ENCODE assay signal across 12 mouse cellular contexts in genomic region chr2:45776485-45777135, GRCm38 (mm10).
DNase-seq lines count a peak whose midpoint lies in the region; ATAC-seq and TF ChIP-seq lines count a peak whose summit lies in the region.
"Had no signal": no experiment of that assay in that cellular context is flagged by ENCODE, and none has a peak within 500 bp of the region (broad histone marks: within the 10 kb centered on the region; RNA-seq: fewer than 3 reads in every experiment).

No protein-coding gene starts in this region.

- H3K27ac ChIP-seq in heart, embryonic 10.5 days: no peak overlapping the region
- peak overlapping the region; percentile 72 for H3K27ac ChIP-seq in gastrocnemius, adult 2 months
- no peak overlapping the region for H3K27ac ChIP-seq in limb, embryonic 14.5 days (replicated peaks; ENCODE audit: low read depth, low read length)
- H3K27ac ChIP-seq: liver, embryonic 15.5 days; stomach, embryonic 15.5 days had no signal

- intact Hi-C loops in gastrocnemius, adult 2 months (cut with DNase I): no loop called here

- ATAC-seq in limb, embryonic 14.5 days (ENCODE audit: low FRiP score, low read depth): no peak
- ATAC-seq in activated CD4-positive, CD25-positive, alpha-beta regulatory T cell, adult 4 months: no peak

- peak; percentile 21 for DNase-seq in heart, adult 8-10 months (ENCODE audit: low spot score)
- no peak for DNase-seq in heart, embryonic 10.5 days (ENCODE audit: low spot score)
- peak; percentile 50 for DNase-seq in adipocyte (ENCODE audit: low spot score)
- peak; percentile 86 for DNase-seq in gastrocnemius, adult 2 months
- peak; percentile 59 for DNase-seq in limb, embryonic 14.5 days (ENCODE audit: low spot score)
- DNase-seq in spleen, postnatal 10 days (ENCODE audit: low spot score in 2 of 2): no peak
- no peak for DNase-seq in thymus, postnatal 25 days
- DNase-seq: cerebellum, adult 18-20 months; kidney, postnatal 36 days had no signal

- H3K9me3 ChIP-seq in heart, embryonic 10.5 days: no peaks in the 10 kb centered on the region
- H3K9me3 ChIP-seq in limb, embryonic 14.5 days (ENCODE audit: control insufficient read depth, low read length): no peaks in the 10 kb centered on the region
- H3K9me3 ChIP-seq: liver, embryonic 15.5 days; stomach, embryonic 15.5 days had no signal

- H3K36me3 ChIP-seq in heart, embryonic 10.5 days: no peaks in the 10 kb centered on the region
- H3K36me3 ChIP-seq in limb, embryonic 14.5 days (ENCODE audit: control insufficient read depth, insufficient read depth, low read length): no peaks in the 10 kb centered on the region
- H3K36me3 ChIP-seq: liver, embryonic 15.5 days; stomach, embryonic 15.5 days had no signal

- H3K4me2 ChIP-seq in limb, embryonic 14.5 days (replicated peaks; ENCODE audit: low read depth, low read length, severe bottlenecking): no peak overlapping the region
- H3K4me2 ChIP-seq: liver, embryonic 15.5 days; stomach, embryonic 15.5 days had no signal

- no peak for TF ChIP-seq CTCF in gastrocnemius, adult 2 months (IDR thresholded peaks at IDR 0.05)

- no peaks in the 10 kb centered on the region for H3K4me1 ChIP-seq in heart, embryonic 10.5 days
- 0 out of 2 replicates have a peak, but pooled peaks cover 3% of the 10 kb centered on the region for H3K4me1 ChIP-seq in limb, embryonic 14.5 days (ENCODE audit: control insufficient read depth, insufficient read depth, low read length)
- H3K4me1 ChIP-seq: liver, embryonic 15.5 days; stomach, embryonic 15.5 days had no signal

- no peak for TF ChIP-seq POLR2A in limb, embryonic 14.5 days (IDR thresholded peaks at IDR 0.05; ENCODE audit: borderline replicate concordance, extremely low read depth, insufficient read depth, insufficient read length)

- H3K4me3 ChIP-seq in heart, embryonic 10.5 days: no peak overlapping the region
- no peak overlapping the region for H3K4me3 ChIP-seq in gastrocnemius, adult 2 months
- no peak overlapping the region for H3K4me3 ChIP-seq in limb, embryonic 14.5 days (replicated peaks; ENCODE audit: low read length)
- H3K4me3 ChIP-seq: liver, embryonic 15.5 days; stomach, embryonic 15.5 days had no signal

- no peak overlapping the region for H3K9ac ChIP-seq in limb, embryonic 14.5 days (ENCODE audit: low read depth, low read length, severe bottlenecking)
- H3K9ac ChIP-seq: liver, embryonic 15.5 days; stomach, embryonic 15.5 days had no signal

- H3K27me3 ChIP-seq in heart, embryonic 10.5 days (ENCODE audit: insufficient read depth, poor library complexity, severe bottlenecking): no peaks in the 10 kb centered on the region
- H3K27me3 ChIP-seq in limb, embryonic 14.5 days (ENCODE audit: control insufficient read depth, insufficient read depth, low read length): no peaks in the 10 kb centered on the region
- H3K27me3 ChIP-seq: liver, embryonic 15.5 days; stomach, embryonic 15.5 days had no signal

- 84% methylated on average over 17 of the region's 17 CpGs for WGBS in heart, embryonic 10.5 days
- 60% methylated on average over 17 of the region's 17 CpGs for WGBS in limb, embryonic 14.5 days

Comparison
In these comparisons a context has a peak if more than half of its experiments do, and no peak if none do; other contexts are left out.
1. DNase-seq: peak in heart, adult 8-10 months (single experiment), adipocyte (single experiment), gastrocnemius, adult 2 months (single experiment) and limb, embryonic 14.5 days (single experiment); none in heart, embryonic 10.5 days (single experiment), spleen, postnatal 10 days (0 of 2) and thymus, postnatal 25 days (single experiment).